Mouse (Mus musculus) olfactory bulb, adult 2 months (tissue): ENCODE measurements around the gene Tbx18.

Experiments used
- CTCF ChIP-seq: fragments of 200-500 bp; IDR thresholded peaks from 2 replicates; pipeline ENCODE4 v1.5.1; 2012; ENCODE audit warnings: low read depth, mild to moderate bottlenecking, low read length, moderate library complexity; ENCODE audit not compliant: insufficient read depth
- POLR2A ChIP-seq: fragments of 200-500 bp; IDR thresholded peaks from 2 replicates; pipeline ENCODE4 v1.6.1; 2012; ENCODE audit warnings: mild to moderate bottlenecking, low read depth, low read length, moderate library complexity; ENCODE audit not compliant: insufficient read depth

DNA sequence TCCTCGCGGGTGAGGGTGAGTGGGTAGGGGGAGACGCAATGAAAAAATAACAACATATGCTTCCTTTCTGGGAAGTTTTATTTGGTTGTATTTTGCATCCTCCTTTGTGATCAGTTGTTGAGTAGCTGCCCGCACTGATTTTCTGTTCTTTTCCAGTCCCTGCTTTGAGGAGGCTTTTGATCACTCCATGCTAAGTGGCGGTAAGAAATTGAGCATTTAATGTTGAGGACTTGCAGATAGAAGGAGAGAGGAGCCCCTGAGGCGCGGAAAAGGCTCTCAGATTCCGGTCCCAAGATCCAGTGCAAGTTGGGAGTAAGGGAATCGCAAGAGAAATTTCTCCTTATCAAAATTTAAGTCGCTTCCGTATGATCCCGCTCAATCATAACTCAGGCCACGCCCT is 7.1 kb upstream of the Tbx18 start:
- no peak for TF ChIP-seq CTCF
- TF ChIP-seq POLR2A, result no peak
